Mouse (Mus musculus) olfactory bulb, adult 2 months (tissue): ENCODE measurements around the gene Galnt18.

Source experiments
- CTCF ChIP-seq: fragments of 200-500 bp; IDR thresholded peaks from 2 replicates; pipeline ENCODE4 v1.5.1; 2012; ENCODE audit warnings: low read depth, mild to moderate bottlenecking, low read length, moderate library complexity; ENCODE audit not compliant: insufficient read depth
- POLR2A ChIP-seq: fragments of 200-500 bp; IDR thresholded peaks from 2 replicates; pipeline ENCODE4 v1.6.1; 2012; ENCODE audit warnings: mild to moderate bottlenecking, low read depth, low read length, moderate library complexity; ENCODE audit not compliant: insufficient read depth

- TF ChIP-seq CTCF (no peak), POLR2A (no peak)
Measured at GRCm38 (mm10) chr7:111813093-111813492, 33.3 kb upstream of the Galnt18 start.
